Mouse (Mus musculus) intestine, embryonic 15.5 days (tissue): ENCODE results near the gene Nfs1. TPM values are rescaled to one million over a fixed set of nuclear protein-coding genes. Genes with fewer than 3 reads are reported as not detected.

Source experiments
- ATAC-seq: fragments of 200-750 bp; cut with Nextera tagmentation; 2 replicates; pipeline ENCODE4 v1.8.0; 2017; ENCODE audit warnings: moderate TSS enrichment, moderate library complexity
- H3K27ac ChIP-seq: fragments of 300-500 bp; sonication (generic); 2 replicates; pipeline ENCODE4 v1.5.1; 2015; ENCODE audit warnings: mild to moderate bottlenecking, inconsistent platforms
- H3K27me3 ChIP-seq: fragments of 300-500 bp; sonication (generic); replicated peaks from 2 replicates; pipeline ENCODE4 v1.6.1; 2015; ENCODE audit warnings: inconsistent platforms
- H3K36me3 ChIP-seq: fragments of 300-500 bp; sonication (generic); 2 replicates; pipeline ENCODE4 v1.6.1; 2015; ENCODE audit warnings: inconsistent platforms
- H3K4me1 ChIP-seq: fragments of 300-500 bp; sonication (generic); replicated peaks from 2 replicates; pipeline ENCODE4 v1.6.1; 2015; ENCODE audit warnings: inconsistent platforms
- H3K4me2 ChIP-seq: fragments of 300-500 bp; sonication (generic); replicated peaks from 2 replicates; pipeline ENCODE4 v1.6.1; 2015; ENCODE audit warnings: mild to moderate bottlenecking, inconsistent platforms
- H3K4me3 ChIP-seq: fragments of 300-500 bp; sonication (generic); replicated peaks from 2 replicates; pipeline ENCODE4 v1.5.1; 2015; ENCODE audit warnings: inconsistent platforms
- H3K9ac ChIP-seq: fragments of 300-500 bp; sonication (generic); 2 replicates; pipeline ENCODE4 v1.6.1; 2015; ENCODE audit warnings: inconsistent platforms
- H3K9me3 ChIP-seq: fragments of 300-500 bp; sonication (generic); 2 replicates; pipeline ENCODE4 v1.6.1; 2016; ENCODE audit warnings: inconsistent platforms
- WGBS: fragments of 180-500 bp; shearing (Covaris S2); methylation state at CpG from one replicate; pipeline ENCODE4 v1.1.7; 2015; 5-methylcytosine and 5-hydroxymethylcytosine counted together
- polyA plus RNA-seq: library from polyadenylated mRNA; unstranded; fragments of >200 nt; fragmentation: Nextera tagmentation; extraction: Ambion mirVana; gene quantifications from 2 replicates; pipeline ENCODE4 v1.2.1, GENCODE M21; 2015

Nfs1 gene
- polyA plus RNA-seq, 1 experiment from 2014 or later: 62.3 TPM

DNA sequence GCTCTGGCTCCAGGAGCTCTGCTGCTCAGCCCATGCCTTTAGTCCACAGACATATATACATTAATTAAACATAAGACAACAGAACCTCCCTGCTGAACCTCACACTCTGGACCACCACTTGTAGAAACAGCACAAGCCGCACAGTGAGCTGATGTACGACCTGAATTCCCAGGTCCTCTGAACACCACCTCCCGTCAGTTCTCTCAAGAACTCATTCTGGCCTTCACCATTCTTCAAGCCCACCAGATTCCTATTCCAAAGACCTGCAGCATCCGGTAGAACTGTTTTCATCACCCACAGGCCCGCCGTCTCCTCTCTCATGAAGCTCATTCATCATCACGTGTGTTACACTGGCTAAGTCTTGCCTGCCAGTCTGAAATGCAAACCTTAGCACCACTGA is 63.6 kb downstream of the Nfs1 start:
- Histone ChIP-seq H3K9me3 (no peaks in the 10 kb centered on the region), H3K9ac (no peak overlapping the region), H3K27ac (no peak overlapping the region), H3K36me3 (peaks cover 34% of the 10 kb centered on the region), H3K4me3 (no peak overlapping the region), H3K4me1 (peaks cover 8% of the 10 kb centered on the region; the same call in 1 of the 2 replicates), H3K4me2 (no peak overlapping the region), H3K27me3 (no peaks in the 10 kb centered on the region)
- ATAC-seq: no peak
- 66% methylated on average over 7 of the region's 7 CpGs for WGBS

DNA sequence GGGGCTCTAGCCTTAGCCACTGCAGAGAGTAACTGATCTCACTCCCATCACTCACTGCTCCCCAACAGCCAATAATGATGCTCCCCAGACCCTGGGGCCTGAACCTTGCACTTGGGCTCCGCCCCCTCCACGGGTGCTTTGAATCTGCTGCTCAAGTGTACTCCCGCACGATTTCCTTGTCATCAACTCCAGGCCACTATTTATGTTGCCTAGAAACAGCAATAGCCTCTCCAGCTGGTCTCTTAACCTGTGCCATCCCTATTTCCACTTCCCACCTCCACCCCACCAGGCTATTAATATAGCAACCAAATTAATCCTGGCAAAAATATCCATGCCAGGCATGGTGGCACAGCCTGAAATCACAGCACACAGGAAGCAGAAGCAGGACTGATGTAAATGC is 64.3 kb downstream of the Nfs1 start:
- no peak overlapping the region for H3K9ac ChIP-seq
- no peaks in the 10 kb centered on the region for H3K27me3 ChIP-seq
- WGBS: 35% methylated on average over 4 of the region's 4 CpGs
- no peak overlapping the region for H3K4me3 ChIP-seq
- H3K4me1 ChIP-seq: peaks cover 8% of the 10 kb centered on the region; the same call in 1 of the 2 replicates
- no peak overlapping the region for H3K27ac ChIP-seq
- no peak overlapping the region for H3K4me2 ChIP-seq
- ATAC-seq: peak; percentile 58
- H3K36me3 ChIP-seq: peaks cover 34% of the 10 kb centered on the region
- no peaks in the 10 kb centered on the region for H3K9me3 ChIP-seq

DNA sequence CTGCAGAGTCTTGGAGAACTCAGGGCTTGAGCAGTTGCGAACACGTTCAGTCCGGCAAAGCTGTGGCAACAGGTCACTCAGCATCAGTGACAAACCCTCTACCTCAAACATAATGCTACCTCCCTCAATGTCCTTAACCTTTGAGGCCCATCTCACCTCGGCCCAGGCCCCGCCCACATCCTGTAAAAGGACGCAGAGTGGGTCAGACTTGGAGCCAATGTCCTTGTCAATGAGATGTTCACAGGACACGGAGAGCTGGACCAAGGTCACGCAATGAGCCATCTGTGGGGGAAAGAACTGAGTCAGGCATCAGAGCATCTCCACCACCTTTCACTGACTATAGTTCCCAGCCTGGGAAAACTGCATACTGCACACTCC is 64.8 kb downstream of the Nfs1 start:
- Histone ChIP-seq H3K27ac (no peak overlapping the region), H3K4me2 (no peak overlapping the region), H3K36me3 (peaks cover 34% of the 10 kb centered on the region), H3K4me1 (peaks cover 8% of the 10 kb centered on the region; the same call in 1 of the 2 replicates), H3K4me3 (no peak overlapping the region), H3K27me3 (no peaks in the 10 kb centered on the region), H3K9me3 (no peaks in the 10 kb centered on the region), H3K9ac (no peak overlapping the region)
- peak; percentile 13; the same call in 1 of the 2 replicates for ATAC-seq
- WGBS: 80% methylated on average over 8 of the region's 8 CpGs

DNA sequence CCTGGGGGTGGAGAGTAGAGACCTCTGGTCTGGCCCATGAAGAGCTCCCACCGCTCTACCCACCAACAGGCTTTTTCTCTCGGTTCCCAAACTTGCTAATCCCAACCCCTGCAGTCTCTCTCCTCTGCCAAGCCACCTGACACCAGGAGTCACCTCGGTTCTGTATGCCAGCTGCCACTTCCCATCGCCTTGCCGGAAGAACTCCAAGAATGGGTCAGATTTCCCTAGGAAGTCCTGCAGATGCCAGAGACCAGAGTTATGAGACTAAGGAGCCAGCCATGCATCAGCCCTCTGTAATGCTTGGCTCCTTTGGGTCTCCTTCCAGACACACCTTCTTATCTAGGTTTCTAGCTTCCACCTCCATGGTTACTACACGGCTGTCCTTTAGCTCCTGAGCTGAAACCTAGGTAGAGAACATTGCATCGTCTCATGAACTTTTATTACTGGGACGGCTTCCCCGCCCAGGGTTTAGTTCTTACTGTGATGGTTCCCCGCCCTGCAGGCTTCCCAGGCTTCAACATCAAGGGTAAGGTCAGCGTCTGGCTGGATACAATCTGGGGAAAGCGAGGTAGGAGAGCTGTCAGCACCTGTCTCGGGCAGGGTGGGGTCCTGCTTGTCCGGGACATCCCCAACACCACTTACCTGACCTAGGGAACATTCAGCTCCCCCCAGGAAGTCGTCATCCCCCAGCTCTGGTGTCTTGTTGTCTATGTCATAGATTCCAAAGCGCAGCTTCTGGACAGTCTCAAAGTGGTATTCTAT is 65.4 kb downstream of the Nfs1 start:
- peaks cover 40% of the 10 kb centered on the region for H3K36me3 ChIP-seq
- WGBS: 85% methylated on average over 16 of the region's 16 CpGs

DNA sequence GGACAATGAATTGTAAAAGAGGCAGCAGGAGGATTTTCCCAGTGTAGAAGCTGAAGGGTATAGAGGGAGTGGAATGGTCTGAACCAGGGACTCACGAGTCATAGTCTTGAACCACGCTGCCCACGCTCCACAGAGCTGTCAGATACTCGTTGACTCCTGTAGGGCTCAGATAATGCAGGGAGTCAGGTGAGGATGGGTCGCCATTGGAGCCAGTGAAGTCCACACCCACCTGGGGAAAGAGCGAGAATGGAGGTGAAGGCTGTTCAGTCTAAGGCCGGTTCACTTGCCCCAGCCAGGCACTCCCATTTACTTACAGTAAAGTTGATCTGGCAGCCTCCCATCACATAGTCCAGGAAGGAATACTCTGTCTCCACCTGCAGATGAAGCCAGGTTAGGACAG is 66.5 kb downstream of the Nfs1 start:
- Histone ChIP-seq H3K4me2 (no peak overlapping the region), H3K27ac (no peak overlapping the region), H3K9ac (no peak overlapping the region), H3K36me3 (peaks cover 49% of the 10 kb centered on the region), H3K4me3 (no peak overlapping the region), H3K27me3 (no peaks in the 10 kb centered on the region), H3K4me1 (peaks cover 8% of the 10 kb centered on the region; the same call in 1 of the 2 replicates), H3K9me3 (no peaks in the 10 kb centered on the region)
- 88% methylated on average over 7 of the region's 7 CpGs for WGBS
- no peak for ATAC-seq

More for the DNA sequence above, 65.4 kb downstream of the Nfs1 start:
- no peak overlapping the region for H3K4me3 ChIP-seq
- ATAC-seq: no peak
- no peak overlapping the region for H3K27ac ChIP-seq
- H3K27me3 ChIP-seq: no peaks in the 10 kb centered on the region
- H3K9ac ChIP-seq: no peak overlapping the region
- peaks cover 8% of the 10 kb centered on the region; the same call in 1 of the 2 replicates for H3K4me1 ChIP-seq
- H3K4me2 ChIP-seq: no peak overlapping the region
- no peaks in the 10 kb centered on the region for H3K9me3 ChIP-seq

DNA sequence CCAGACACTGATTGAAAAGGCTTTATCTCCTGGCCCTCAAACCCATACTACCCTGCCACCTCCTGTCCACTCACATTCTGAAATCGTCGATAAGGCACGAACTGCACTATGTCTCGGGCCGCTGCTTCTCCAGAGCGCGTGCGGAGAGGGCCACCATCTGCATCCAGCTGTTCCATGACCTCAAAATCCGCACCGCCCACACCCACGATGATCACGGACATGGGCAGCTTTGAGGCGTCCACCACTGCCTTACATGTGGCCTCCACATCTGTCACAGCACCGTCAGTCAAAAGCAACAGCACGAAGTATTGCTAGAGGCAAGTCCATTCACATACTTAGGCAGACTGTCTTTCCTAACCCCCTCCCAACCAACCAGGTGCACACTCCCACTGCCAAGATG is 70.3 kb downstream of the Nfs1 start:
- Histone ChIP-seq H3K4me3 (no peak overlapping the region), H3K9me3 (no peaks in the 10 kb centered on the region), H3K4me2 (no peak overlapping the region), H3K36me3 (peaks cover 67% of the 10 kb centered on the region), H3K9ac (no peak overlapping the region), H3K27me3 (no peaks in the 10 kb centered on the region), H3K27ac (no peak overlapping the region), H3K4me1 (no peaks in the 10 kb centered on the region; the same call in 1 of the 2 replicates)
- no peak for ATAC-seq
- WGBS: 87% methylated on average over 15 of the region's 15 CpGs

Other genes starting within 250 kb of the Nfs1 start
- 83.7 and 88.7 TPM in 2 replicates for gene Uqcc1, start 213.9 kb downstream of the Nfs1 start, polyA plus RNA-seq
- not detected in 2 replicates for gene Gm15557, start 203.5 kb downstream of the Nfs1 start, polyA plus RNA-seq
- gene Gdf5, start 198.8 kb downstream of the Nfs1 start, polyA plus RNA-seq: 1.2 TPM in 2 replicates
- gene Cep250, start 187.7 kb downstream of the Nfs1 start, polyA plus RNA-seq: 17.0 and 18.1 TPM in 2 replicates
- 0.99 and 1.2 TPM in 2 replicates for gene 6430550D23Rik, start 136.2 kb downstream of the Nfs1 start, polyA plus RNA-seq
- gene Ergic3, start 136.1 kb downstream of the Nfs1 start, polyA plus RNA-seq: 209 and 252 TPM in 2 replicates
- gene Fer1l4, start 91.2 kb downstream of the Nfs1 start, polyA plus RNA-seq: 0.03 and 0.08 TPM in 2 replicates
- 2.8 and 2.9 TPM in 2 replicates for gene Spag4, start 79.0 kb downstream of the Nfs1 start, polyA plus RNA-seq
- gene Cpne1, start 32.2 kb downstream of the Nfs1 start, polyA plus RNA-seq: 48.0 and 48.9 TPM in 2 replicates
- gene Rbm12, start 32.2 kb downstream of the Nfs1 start, polyA plus RNA-seq: 17.8 and 25.8 TPM in 2 replicates
- gene Gm28036, start 17.1 kb downstream of the Nfs1 start, polyA plus RNA-seq: 11.8 and 15.7 TPM in 2 replicates
- 363 and 370 TPM in 2 replicates for gene Romo1, start 147 bp downstream of the Nfs1 start, polyA plus RNA-seq
- 486 and 571 TPM in 2 replicates for gene Rbm39, start 36.1 kb upstream of the Nfs1 start, polyA plus RNA-seq
- gene Phf20, start 52.3 kb upstream of the Nfs1 start, polyA plus RNA-seq: 56.8 and 72.4 TPM in 2 replicates
- gene Cnbd2, start 168.1 kb upstream of the Nfs1 start, polyA plus RNA-seq: 4.4 and 5.0 TPM in 2 replicates
- 62.8 and 75.2 TPM in 2 replicates for gene Scand1, start 168.5 kb upstream of the Nfs1 start, polyA plus RNA-seq